39 mouse cellular contexts compared by ENCODE assay signal in genomic region chr2:11596690-11597089, GRCm38 (mm10). TPM values are rescaled to one million over a fixed set of nuclear protein-coding genes. Genes with fewer than 3 reads are reported as not detected.
DNase-seq lines count a peak whose midpoint lies in the region; ATAC-seq lines count a peak whose summit lies in the region.
"Had no signal": no experiment of that assay in that cellular context is flagged by ENCODE, and none has a peak within 500 bp of the region (broad histone marks: within the 10 kb centered on the region; RNA-seq: fewer than 3 reads in every experiment).

No protein-coding gene starts in this region.

- DNase-seq in adrenal gland, postnatal 14 days, result peak; percentile 61
- no peak for DNase-seq in adrenal gland, adult 18-20 months (ENCODE audit: low spot score in 2 of 2)
- DNase-seq in adrenal gland, postnatal 36 days, result peak; percentile 15 to 27
- no peak for DNase-seq in spleen, postnatal 10 days (ENCODE audit: low spot score in 2 of 2)
- no peak for DNase-seq in thymus, postnatal 14 days
- DNase-seq: cerebellum, adult 11 months; cerebellum, adult 9-10 months; cerebellum, postnatal 36 days; gastrocnemius, adult 2 months; gastrocnemius, postnatal 36 days; kidney, adult 9 months; kidney, postnatal 10 days; layer of hippocampus, adult 9-11 months; liver; lung, adult 18-20 months; lung, postnatal 4 days; right cerebral cortex, postnatal 25 days; thymus, postnatal 36 days had no signal

- H3K4me3 ChIP-seq in megakaryocyte, embryonic 14.5 days (replicated peaks), result peak overlapping the region; percentile 67
- H3K4me3 ChIP-seq: embryonic facial prominence, embryonic 13.5 days; forebrain, embryonic 10.5 days; gastrocnemius, adult 2 months; heart, embryonic 15.5 days had no signal

- peaks cover 92% of the 10 kb centered on the region for H3K36me3 ChIP-seq in megakaryocyte, embryonic 14.5 days (replicated peaks; ENCODE audit: low read length)

- no peaks in the 10 kb centered on the region for H3K9me3 ChIP-seq in megakaryocyte, embryonic 14.5 days
- H3K9me3 ChIP-seq: embryonic facial prominence, embryonic 13.5 days; forebrain, embryonic 10.5 days; heart, embryonic 15.5 days had no signal

- ATAC-seq in megakaryocyte, adult 5-6 weeks (ENCODE audit: poor library complexity, severe bottlenecking), result no peak
- ATAC-seq: forebrain, embryonic 16.5 days; hindbrain, embryonic 16.5 days; lung, postnatal 0 days; midbrain, embryonic 16.5 days had no signal

- no peaks in the 10 kb centered on the region for H3K27me3 ChIP-seq in megakaryocyte, embryonic 14.5 days (replicated peaks)
- H3K27me3 ChIP-seq: CH12.LX; embryonic facial prominence, embryonic 13.5 days; heart, embryonic 15.5 days had no signal

- peaks cover 60% of the 10 kb centered on the region for H3K4me1 ChIP-seq in megakaryocyte, embryonic 14.5 days

RNA-seq across cellular contexts. Expression of gene Rbm17, which starts 7.3 kb away (rescaled TPM):
- total RNA-seq in adrenal gland, postnatal 14 days (2021), result 121 and 145 TPM in 2 replicates
- 100 to 1,000 TPM; 105 to 113 TPM for total RNA-seq in adrenal gland, adult 18-20 months (2021)
- 21.6 and 123 TPM in 2 replicates for polyA plus RNA-seq in megakaryocyte, embryonic 14.5 days (2012; ENCODE audit: insufficient read depth, low replicate concordance)
- total RNA-seq in megakaryocyte, adult 5-6 weeks (2015), result 105 and 115 TPM in 2 replicates
- 122 and 124 TPM in 2 replicates for total RNA-seq in megakaryocyte, adult 5-6 weeks (2017)
- 100 to 1,000 TPM; 109 to 121 TPM for total RNA-seq in adrenal gland, postnatal 36 days (2021)

RNA-seq across cellular contexts. Expression of gene Gm17490, which starts 29.4 kb away (rescaled TPM):
- total RNA-seq in adrenal gland, postnatal 14 days (2021), result not detected in 2 replicates
- not detected for total RNA-seq in adrenal gland, adult 18-20 months (2021)
- not detected in 2 replicates for polyA plus RNA-seq in megakaryocyte, embryonic 14.5 days (2012; ENCODE audit: insufficient read depth, low replicate concordance)
- total RNA-seq in megakaryocyte, adult 5-6 weeks (2015), result not detected in 2 replicates
- total RNA-seq in megakaryocyte, adult 5-6 weeks (2017), result not detected in 2 replicates
- total RNA-seq in adrenal gland, postnatal 36 days (2021), result not detected
- total RNA-seq: CH12.LX; ES-E14; gastrocnemius, adult 2 months; gastrocnemius, postnatal 36 days; heart, postnatal 25 days; left cerebral cortex, postnatal 14 days; neutrophil, adult 5-6 weeks had no signal
- polyA plus RNA-seq: C2C12; embryonic facial prominence, embryonic 13.5 days; forebrain, embryonic 10.5 days; forebrain, embryonic 16.5 days; heart, embryonic 15.5 days; hindbrain, embryonic 11.5 days; hindbrain, embryonic 16.5 days; intestine, embryonic 14.5 days; limb, embryonic 11.5 days; lung, postnatal 0 days; midbrain, embryonic 11.5 days; midbrain, embryonic 16.5 days; neural tube, embryonic 11.5 days; stomach, embryonic 16.5 days had no signal

RNA-seq across cellular contexts. Expression of gene Pfkfb3, which starts 42.8 kb away (rescaled TPM):
- total RNA-seq in adrenal gland, postnatal 14 days (2021), result 136 and 152 TPM in 2 replicates
- 100 to 1,000 TPM; 162 to 232 TPM for total RNA-seq in adrenal gland, adult 18-20 months (2021)
- polyA plus RNA-seq in megakaryocyte, embryonic 14.5 days (2012; ENCODE audit: insufficient read depth, low replicate concordance), result 5.8 and 10.6 TPM in 2 replicates
- total RNA-seq in megakaryocyte, adult 5-6 weeks (2015), result 24.5 and 31.3 TPM in 2 replicates
- 22.1 and 23.0 TPM in 2 replicates for total RNA-seq in megakaryocyte, adult 5-6 weeks (2017)
- 100 to 1,000 TPM in 1 of 2 experiments, 10 to 100 TPM in 1; 94.5 to 108 TPM for total RNA-seq in adrenal gland, postnatal 36 days (2021)

RNA-seq across cellular contexts. Expression of gene Il2ra, which starts 45.9 kb away (rescaled TPM):
- 0.19 and 1.5 TPM in 2 replicates for total RNA-seq in adrenal gland, postnatal 14 days (2021)
- total RNA-seq in adrenal gland, adult 18-20 months (2021), result under 1 TPM; 0.20 to 0.35 TPM
- not detected in 2 replicates for polyA plus RNA-seq in megakaryocyte, embryonic 14.5 days (2012; ENCODE audit: insufficient read depth, low replicate concordance)
- 0.42 and 0.75 TPM in 2 replicates for total RNA-seq in megakaryocyte, adult 5-6 weeks (2015)
- not detected in 2 replicates for total RNA-seq in megakaryocyte, adult 5-6 weeks (2017)
- total RNA-seq in adrenal gland, postnatal 36 days (2021), result under 1 TPM; 0.20 to 0.30 TPM
- total RNA-seq: ES-E14 had no signal
- polyA plus RNA-seq: C2C12; embryonic facial prominence, embryonic 13.5 days; forebrain, embryonic 10.5 days; forebrain, embryonic 16.5 days; hindbrain, embryonic 11.5 days; intestine, embryonic 14.5 days; limb, embryonic 11.5 days; midbrain, embryonic 11.5 days; neural tube, embryonic 11.5 days; stomach, embryonic 16.5 days had no signal

Comparison
In these comparisons a context has a peak if more than half of its experiments do, and no peak if none do; other contexts are left out.
1. DNase-seq: peak in adrenal gland, postnatal 14 days (single experiment) and adrenal gland, postnatal 36 days (2 of 2); none in adrenal gland, adult 18-20 months (0 of 2), spleen, postnatal 10 days (0 of 2) and thymus, postnatal 14 days (single experiment).